Mouse (Mus musculus) lung, postnatal 0 days (tissue): ENCODE measurements at regions not wholly inside any gene's neighbourhood (a gene's known extent, or its start where the extent isn't known, plus 50 kb on each side); places are given as distances from the start of the nearest gene placed in this dataset.

Experiments used
- CTCF ChIP-seq: IDR thresholded peaks from 2 replicates; pipeline ENCODE4 v1.5.1; 2016; ENCODE audit warnings: antibody characterized with exemption, mild to moderate bottlenecking
- EP300 ChIP-seq: IDR thresholded peaks from 2 replicates; pipeline ENCODE4 v1.6.1; 2016; ENCODE audit warnings: antibody characterized with exemption, mild to moderate bottlenecking, control low read depth

GRCm38 (mm10) chr3:54446889-54447288 is 86.0 kb downstream of the Postn start:
- TF ChIP-seq CTCF = no peak
- TF ChIP-seq EP300 = no peak
